In the genomic region with DNA sequence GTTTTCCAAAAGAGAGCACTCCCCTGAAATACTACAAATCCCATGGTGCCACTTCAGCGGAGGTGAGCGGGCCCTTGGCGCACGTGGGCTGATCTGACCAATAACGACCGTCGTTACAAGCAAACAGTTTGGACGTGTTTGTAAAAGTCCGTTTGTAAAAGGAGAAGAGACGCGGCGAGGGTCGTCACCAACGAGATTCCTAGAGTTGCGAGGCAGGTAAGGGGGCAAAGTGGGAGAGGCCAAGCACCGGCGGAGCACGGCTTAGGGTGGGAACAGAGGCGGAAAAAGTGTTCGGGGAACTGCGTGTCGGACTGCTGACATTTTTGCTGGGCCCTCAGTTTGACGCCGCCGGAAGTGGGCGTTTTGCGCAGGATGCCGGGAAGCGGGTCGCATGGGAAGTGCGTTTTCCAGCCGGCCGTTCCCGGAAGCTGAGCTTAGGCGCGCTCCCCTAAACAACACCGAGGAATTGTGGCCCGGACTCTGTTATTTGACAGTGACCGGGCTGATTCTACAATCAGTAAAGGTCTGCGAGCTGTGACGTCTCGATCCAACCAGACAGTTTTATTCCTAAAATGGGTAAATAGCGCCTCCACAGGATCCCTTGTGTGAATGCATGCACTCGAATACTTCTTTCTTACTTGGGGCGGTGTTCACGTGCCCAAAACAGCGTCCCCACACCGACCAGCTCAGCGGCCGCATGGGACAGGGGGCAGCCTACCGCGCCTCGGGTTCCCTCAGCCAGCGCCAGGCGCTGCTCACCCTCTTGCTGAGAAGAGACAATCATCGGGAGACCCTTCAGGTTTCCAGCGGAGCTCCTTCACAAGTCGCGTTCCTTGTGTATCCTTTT, we compare ENCODE assay signal across 8 mouse cellular contexts. TPM values are rescaled to one million over a fixed set of nuclear protein-coding genes. Genes with fewer than 3 reads are reported as not detected.
DNase-seq lines count a peak whose midpoint lies in the region; ATAC-seq and TF ChIP-seq lines count a peak whose summit lies in the region.

A gene (plus strand): TSS at position 103 of the 847 bp plus-strand sequence.

- under 1% methylated on average over 59 of the region's 59 CpGs for WGBS in forebrain, embryonic 15.5 days
- under 1% methylated on average over 59 of the region's 59 CpGs for WGBS in lung, adult 2 months

- no peaks in the 10 kb centered on the region for H3K9me3 ChIP-seq in ES-E14 (ENCODE audit: control insufficient read depth, insufficient read depth, low read depth, low read length)
- no peaks in the 10 kb centered on the region for H3K9me3 ChIP-seq in forebrain, embryonic 15.5 days

- peak; percentile 93 for DNase-seq in ES-E14 (ENCODE audit: low read depth, low spot score)
- peak; percentile 93 for DNase-seq in cerebellum, adult 11-12 months
- peak; percentile 89 for DNase-seq in heart, postnatal 25 days (ENCODE audit: low spot score)
- DNase-seq in layer of hippocampus, adult 18-20 months (ENCODE audit: low spot score in 2 of 2), result peak; percentile 97 to 98
- DNase-seq in lung, adult 2 months, result peak; percentile 96
- peak; percentile 83 to 88 for DNase-seq in thymus, adult 18-20 months

- peak within 1 kb of the TSS; percentile 98 for H3K27ac ChIP-seq in ES-E14 (ENCODE audit: insufficient read depth, low read depth, low read length, poor library complexity, severe bottlenecking)
- H3K27ac ChIP-seq in forebrain, embryonic 15.5 days (replicated peaks), result peak within 1 kb of the TSS; percentile 94

- intact Hi-C loops in heart, postnatal 25 days (cut with DNase I), result loop anchor here (10.0 kb wide), 1 partner anchor 236 kb away; no protein-coding TSS in a partner anchor

- H3K4me1 ChIP-seq in ES-E14 (ENCODE audit: control insufficient read depth in 2 of 2, insufficient read depth in 2 of 2, low read length in 2 of 2, poor library complexity in 1 of 2), result peaks cover 0 to 4% of the 10 kb centered on the region in 2 experiments; a peak in 1 of 4 replicates
- H3K4me1 ChIP-seq in forebrain, embryonic 15.5 days, result peaks cover 16% of the 10 kb centered on the region
- peaks cover 3% of the 10 kb centered on the region for H3K4me1 ChIP-seq in lung, adult 2 months (ENCODE audit: control insufficient read depth, insufficient read depth, low read length)

- H3K9ac ChIP-seq in ES-E14 (ENCODE audit: insufficient read depth, low read depth, low read length, poor library complexity, severe bottlenecking), result peak within 1 kb of the TSS; percentile 98
- H3K9ac ChIP-seq in forebrain, embryonic 15.5 days (replicated peaks), result peak within 1 kb of the TSS; percentile 91

- ATAC-seq in forebrain, embryonic 15.5 days (replicated peaks), result peak; percentile 95
- ATAC-seq in neutrophil, adult 5-6 weeks (ENCODE audit: extremely low read depth, insufficient number of reproducible peaks, low FRiP score, poor library complexity, severe bottlenecking), result peak; percentile 84

- peak within 1 kb of the TSS; percentile 90 to 97 for H3K4me3 ChIP-seq in ES-E14 (ENCODE audit: insufficient read depth in 1 of 2, low read depth in 1 of 2, low read length in 2 of 2, poor library complexity in 1 of 2, severe bottlenecking in 1 of 2)
- H3K4me3 ChIP-seq in forebrain, embryonic 15.5 days, result peak within 1 kb of the TSS; percentile 97
- H3K4me3 ChIP-seq in lung, adult 2 months (replicated peaks; ENCODE audit: extremely low read depth, low read depth, low read length), result peak within 1 kb of the TSS; percentile 99

- H3K36me3 ChIP-seq in ES-E14 (ENCODE audit: control insufficient read depth, insufficient read depth, low read length, poor library complexity, severe bottlenecking), result 0 out of 2 replicates have a peak, but pooled peaks cover 2% of the 10 kb centered on the region
- peaks cover 36% of the 10 kb centered on the region for H3K36me3 ChIP-seq in forebrain, embryonic 15.5 days

- peak; percentile 25; the same call in 1 of the 2 replicates for TF ChIP-seq CTCF in lung, adult 2 months (IDR thresholded peaks at IDR 0.05; ENCODE audit: insufficient read depth, low read length)

- in situ Hi-C loops in ES-E14 (cut with MboI; ENCODE audit: low sequenced_read_pairs in 2 of 2, unreplicated experiment in 2 of 2), result no loop called here

- H3K27me3 ChIP-seq in forebrain, embryonic 15.5 days, result no peaks in the 10 kb centered on the region

- peak; percentile 90 for TF ChIP-seq POLR2A in lung, adult 2 months (IDR thresholded peaks at IDR 0.05; ENCODE audit: borderline replicate concordance, extremely low read depth, low read depth, low read length)

- H3K4me2 ChIP-seq in forebrain, embryonic 15.5 days (replicated peaks), result peak within 1 kb of the TSS; percentile 90

TF ChIP-seq in ES-E14, 5 proteins besides CTCF, POLR2A, EP300 and RAD21:
- TF ChIP-seq CHD2 (IDR thresholded peaks at IDR 0.05; ENCODE audit: low read depth, low read length), result peak; percentile 42; the same call in 1 of the 2 replicates
- no peak for TF ChIP-seq MAFK (IDR thresholded peaks at IDR 0.05; ENCODE audit: insufficient read depth, low read depth, low read length)
- peak; percentile 90 for TF ChIP-seq HCFC1 (IDR thresholded peaks at IDR 0.05; ENCODE audit: borderline replicate concordance, insufficient read depth, low read length)
- TF ChIP-seq ZNF384 (IDR thresholded peaks at IDR 0.05; ENCODE audit: low read depth, low read length), result no peak
- TF ChIP-seq ZC3H11A (IDR thresholded peaks at IDR 0.05; ENCODE audit: borderline replicate concordance, low read depth, low read length), result no peak
TF ChIP-seq in ES-E14: peak in this region for 2.

RNA-seq across cellular contexts. Expression of the gene that starts here (rescaled TPM):
- total RNA-seq in ES-E14 (2012; rRNA removed), result 12.5 and 13.1 TPM in 2 replicates
- 33.2 and 35.3 TPM in 2 replicates for polyA plus RNA-seq in forebrain, embryonic 15.5 days (2015; fragmentation: Nextera tagmentation; extraction: Ambion mirVana)
- total RNA-seq in heart, postnatal 25 days (2021), result 10 to 100 TPM in 1 of 2 experiments, 1 to 10 TPM in 1; 9.1 to 12.4 TPM
- 10 to 100 TPM; 17.5 to 17.8 TPM for total RNA-seq in layer of hippocampus, adult 18-20 months (2021)
- polyA plus RNA-seq in lung, adult 2 months (2012; rRNA removed), result 10.4 and 13.4 TPM in 2 replicates
- 46.2 and 53.4 TPM in 2 replicates for total RNA-seq in neutrophil, adult 5-6 weeks (2017)

Comparison
In these comparisons a context has a peak if more than half of its experiments do, and no peak if none do; other contexts are left out.
1. Peak in every context shown above with its lines: DNase-seq, ATAC-seq, H3K4me3 ChIP-seq and H3K27ac ChIP-seq.